Mouse (Mus musculus): ENCODE data around the gene Homer1.

DNA sequence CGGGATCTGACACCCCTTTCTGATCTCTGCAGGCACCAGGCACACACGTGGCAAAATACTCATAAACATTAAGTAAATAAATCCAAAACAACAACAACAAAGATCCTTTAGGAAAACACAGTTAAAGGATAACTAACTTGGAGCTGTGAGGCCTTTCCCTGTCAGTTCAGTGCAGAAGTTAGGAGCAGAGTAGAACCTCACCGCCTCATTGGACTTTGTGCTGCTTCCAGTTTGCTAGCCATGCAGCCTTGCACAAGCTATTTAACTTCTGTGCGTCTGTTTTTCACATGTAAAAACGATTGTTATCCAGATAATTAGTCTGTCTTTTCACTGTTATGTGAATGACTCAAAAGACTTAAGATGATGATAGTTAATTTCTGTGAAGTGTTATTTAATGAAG lies 43.2 kb downstream of the Homer1 start:
- TF ChIP-seq CTCF (IDR thresholded peaks at IDR 0.05; ENCODE audit: control insufficient read depth, insufficient read depth, insufficient read length) (no peak), CEBPB (IDR thresholded peaks at IDR 0.05; ENCODE audit: low read depth) (no peak), MAX (IDR thresholded peaks at IDR 0.05) (no peak), USF1 (IDR thresholded peaks at IDR 0.05; ENCODE audit: low read depth) (no peak), MYOD1 (IDR thresholded peaks at IDR 0.05; ENCODE audit: control insufficient read depth, insufficient read length, low read depth) (no peak), FOSL1 (IDR thresholded peaks at IDR 0.05; ENCODE audit: insufficient read depth, low read length, poor library complexity, severe bottlenecking) (no peak), MYOG (IDR thresholded peaks at IDR 0.05; ENCODE audit: control insufficient read depth, extremely low read depth, insufficient read length) (no peak)
